Mouse (Mus musculus): ENCODE results near the gene Cox7a1. TPM values are rescaled to one million over a fixed set of nuclear protein-coding genes. Genes with fewer than 3 reads are reported as not detected.

Gene Cox7a1
- polyA plus RNA-seq (2014; fragmentation: Nextera tagmentation; extraction: Ambion mirVana) = 5.8 and 11.3 TPM in 2 replicates

DNA sequence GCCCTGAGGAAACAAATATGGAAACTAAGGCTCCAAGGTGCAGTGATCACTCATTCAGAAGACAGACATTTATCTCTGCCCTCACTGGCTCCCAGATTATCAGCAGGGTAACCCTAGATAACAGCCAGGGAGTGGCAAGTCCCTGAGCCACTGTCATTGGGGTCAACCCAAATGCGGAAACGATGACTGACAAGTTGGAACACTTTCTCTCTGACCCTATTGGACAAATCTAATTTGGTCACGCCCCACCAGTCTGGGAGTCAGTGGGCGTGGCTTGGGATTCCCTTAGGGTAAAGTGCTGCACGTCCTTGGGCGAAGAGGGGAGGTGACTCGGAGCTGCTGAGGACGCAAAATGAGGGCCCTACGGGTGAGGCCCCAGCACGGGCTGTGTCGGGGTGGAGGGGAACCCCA, at the start of gene Cox7a1:
Gene Cox7a1, plus strand, starts transcription at position 266 of the 411 bp plus-strand sequence.
- peak; percentile 81 for ATAC-seq (replicated peaks; ENCODE audit: low FRiP score, low TSS enrichment, low read depth)
- Histone ChIP-seq H3K4me1 (replicated peaks; ENCODE audit: control insufficient read depth, insufficient read depth, low read length) (peaks cover 6% of the 10 kb centered on the region), H3K4me3 (ENCODE audit: low read depth, low read length) (0 out of 2 replicates have a peak within 1 kb of the TSS, but pooled peaks have one; percentile 11), H3K4me2 (ENCODE audit: low read length) (peak within 1 kb of the TSS; percentile 50), H3K9me3 (ENCODE audit: control insufficient read depth, low read length) (no peaks in the 10 kb centered on the region), H3K27ac (ENCODE audit: low read depth) (no peak within 1 kb of the TSS), H3K27me3 (replicated peaks; ENCODE audit: control insufficient read depth, insufficient read depth, low read length) (no peaks in the 10 kb centered on the region), H3K9ac (ENCODE audit: low read length) (no peak within 1 kb of the TSS), H3K36me3 (ENCODE audit: control insufficient read depth, insufficient read depth, low read length) (peaks cover 40% of the 10 kb centered on the region)
- 2% methylated on average over 11 of the region's 11 CpGs for WGBS
- DNase-seq (ENCODE audit: low spot score) = peak; percentile 86

DNA sequence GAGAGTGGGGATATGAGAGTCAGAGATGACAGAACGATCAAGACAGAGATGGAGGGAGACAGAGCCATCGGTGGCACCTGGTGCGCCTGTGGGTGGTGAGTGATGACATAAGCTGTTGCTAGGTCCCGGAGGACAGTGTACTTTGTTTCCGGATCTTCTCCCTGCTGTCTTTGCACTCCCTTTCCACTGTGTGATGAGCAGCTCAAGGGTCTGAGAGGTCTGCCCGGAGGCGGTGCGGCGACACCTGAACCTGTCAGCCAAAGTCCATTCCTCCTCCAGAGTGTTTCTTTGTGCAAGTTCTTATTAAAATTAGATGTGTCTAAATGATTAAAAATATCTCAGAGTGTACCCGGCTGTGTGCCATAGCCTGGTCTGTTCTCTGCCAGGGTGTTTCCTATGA, 47.1 kb upstream of the Cox7a1 start:
- Histone ChIP-seq H3K4me2 (ENCODE audit: low read length) (no peak overlapping the region), H3K27me3 (replicated peaks; ENCODE audit: control insufficient read depth, insufficient read depth, low read length) (no peaks in the 10 kb centered on the region), H3K36me3 (ENCODE audit: control insufficient read depth, insufficient read depth, low read length) (peaks cover 37% of the 10 kb centered on the region), H3K9ac (ENCODE audit: low read length) (no peak overlapping the region), H3K27ac (ENCODE audit: low read depth) (no peak overlapping the region), H3K9me3 (ENCODE audit: control insufficient read depth, low read length) (0 out of 2 replicates have a peak, but pooled peaks cover 4% of the 10 kb centered on the region), H3K4me3 (ENCODE audit: low read depth, low read length) (no peak overlapping the region), H3K4me1 (replicated peaks; ENCODE audit: control insufficient read depth, insufficient read depth, low read length) (no peaks in the 10 kb centered on the region)
- DNase-seq (ENCODE audit: low spot score) = no peak
- ATAC-seq (replicated peaks; ENCODE audit: low FRiP score, low TSS enrichment, low read depth) = no peak
- 91% methylated on average over 10 of the region's 10 CpGs for WGBS

DNA sequence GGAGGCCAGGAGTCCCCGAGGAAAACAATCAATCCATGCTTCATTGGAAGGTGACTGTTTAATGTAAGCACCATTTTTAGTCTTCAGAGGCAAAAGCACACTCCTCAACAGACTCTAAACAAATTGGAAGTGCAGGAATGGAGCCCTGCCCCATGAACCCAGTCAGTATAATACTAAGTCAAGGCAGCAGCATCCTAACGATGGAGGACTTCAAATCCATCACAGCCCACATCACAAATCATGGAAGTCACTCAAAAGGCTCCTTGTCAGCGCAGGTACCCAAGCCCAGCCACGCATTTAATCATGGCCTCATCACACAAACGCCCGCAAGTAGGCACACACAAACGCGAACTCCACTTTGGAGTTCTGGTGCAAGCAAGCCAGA, 40.8 kb upstream of the Cox7a1 start:
- Histone ChIP-seq H3K27ac (ENCODE audit: low read depth) (peak overlapping the region; percentile 78; the same call in 1 of the 2 replicates), H3K4me2 (ENCODE audit: low read length) (peak overlapping the region; percentile 63), H3K9ac (ENCODE audit: low read length) (peak overlapping the region; percentile 60), H3K27me3 (replicated peaks; ENCODE audit: control insufficient read depth, insufficient read depth, low read length) (no peaks in the 10 kb centered on the region), H3K9me3 (ENCODE audit: control insufficient read depth, low read length) (peaks cover 17% of the 10 kb centered on the region), H3K4me3 (ENCODE audit: low read depth, low read length) (peak overlapping the region; percentile 47), H3K36me3 (ENCODE audit: control insufficient read depth, insufficient read depth, low read length) (peaks cover 6% of the 10 kb centered on the region; the same call in 1 of the 2 replicates), H3K4me1 (replicated peaks; ENCODE audit: control insufficient read depth, insufficient read depth, low read length) (peaks cover 7% of the 10 kb centered on the region; the same call in 1 of the 2 replicates)
- DNase-seq (ENCODE audit: low spot score) (no peak), ATAC-seq (replicated peaks; ENCODE audit: low FRiP score, low TSS enrichment, low read depth) (peak; percentile 37)
- 12% methylated on average over 8 of the region's 8 CpGs for WGBS

DNA sequence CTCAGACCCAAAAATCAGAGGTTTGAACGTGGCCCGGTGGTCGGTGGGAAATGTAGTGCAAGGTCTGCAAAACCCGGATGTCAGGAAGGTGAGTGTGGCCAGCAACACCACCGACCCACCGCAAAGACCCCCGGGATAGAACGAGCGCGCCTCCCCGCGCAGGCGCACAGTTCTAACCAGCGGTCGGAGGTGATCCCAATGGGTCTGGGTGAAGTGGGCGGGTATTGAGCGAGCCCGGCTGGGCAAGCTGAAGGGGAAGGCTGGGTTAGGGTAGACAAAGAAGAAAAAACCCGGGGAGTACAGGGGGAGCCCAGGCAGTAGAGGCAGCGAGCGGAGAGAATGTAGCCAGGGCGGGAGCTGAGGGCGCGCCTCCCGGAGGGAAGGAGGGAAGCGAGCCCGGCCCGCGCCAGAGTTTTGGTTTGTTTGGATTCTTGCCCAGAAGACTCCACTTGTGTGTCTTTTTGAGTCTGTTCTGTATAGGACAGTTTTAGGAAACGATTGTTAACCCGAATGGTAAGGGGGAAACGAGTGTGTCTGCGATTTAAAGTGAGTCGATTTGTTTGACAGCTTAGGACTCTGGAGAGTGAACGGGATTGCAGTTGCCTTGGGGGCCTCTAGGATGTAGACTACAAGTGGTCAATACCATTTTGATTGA, 40.3 kb upstream of the Cox7a1 start:
- Histone ChIP-seq H3K9me3 (ENCODE audit: control insufficient read depth, low read length) (peaks cover 22% of the 10 kb centered on the region), H3K27ac (ENCODE audit: low read depth) (peak overlapping the region; percentile 78), H3K4me1 (replicated peaks; ENCODE audit: control insufficient read depth, insufficient read depth, low read length) (peaks cover 7% of the 10 kb centered on the region; the same call in 1 of the 2 replicates), H3K9ac (ENCODE audit: low read length) (peak overlapping the region; percentile 60), H3K4me2 (ENCODE audit: low read length) (peak overlapping the region; percentile 63), H3K4me3 (ENCODE audit: low read depth, low read length) (peak overlapping the region; percentile 47), H3K36me3 (ENCODE audit: control insufficient read depth, insufficient read depth, low read length) (peaks cover 6% of the 10 kb centered on the region; the same call in 1 of the 2 replicates), H3K27me3 (replicated peaks; ENCODE audit: control insufficient read depth, insufficient read depth, low read length) (no peaks in the 10 kb centered on the region)
- peak; percentile 93 for ATAC-seq (replicated peaks; ENCODE audit: low FRiP score, low TSS enrichment, low read depth)
- WGBS = 2% methylated on average over 35 of the region's 35 CpGs
- DNase-seq (ENCODE audit: low spot score) = peak; percentile 89

DNA sequence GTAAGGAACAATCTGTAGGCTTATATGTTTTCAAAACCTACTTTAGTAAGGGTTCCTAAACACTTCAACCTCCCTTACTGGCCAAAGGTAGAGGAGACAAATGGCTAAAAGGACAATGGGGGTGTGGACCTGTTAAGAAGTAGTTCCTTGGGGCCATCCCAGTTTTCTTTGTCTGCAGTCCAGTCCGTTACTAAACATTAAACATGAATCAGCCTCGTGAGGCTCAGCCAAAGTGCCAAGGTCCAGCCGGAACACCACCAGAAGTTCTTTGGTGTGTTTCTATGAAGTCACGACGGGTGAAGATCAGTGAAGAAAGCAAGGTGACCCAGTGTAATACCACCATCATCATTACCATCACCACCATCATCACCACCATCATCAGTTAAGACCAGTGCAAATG, 36.9 kb upstream of the Cox7a1 start:
- Histone ChIP-seq H3K9ac (ENCODE audit: low read length) (no peak overlapping the region), H3K9me3 (ENCODE audit: control insufficient read depth, low read length) (peaks cover 48% of the 10 kb centered on the region), H3K4me2 (ENCODE audit: low read length) (no peak overlapping the region), H3K27ac (ENCODE audit: low read depth) (no peak overlapping the region), H3K27me3 (replicated peaks; ENCODE audit: control insufficient read depth, insufficient read depth, low read length) (no peaks in the 10 kb centered on the region), H3K4me1 (replicated peaks; ENCODE audit: control insufficient read depth, insufficient read depth, low read length) (peaks cover 7% of the 10 kb centered on the region; the same call in 1 of the 2 replicates), H3K4me3 (ENCODE audit: low read depth, low read length) (no peak overlapping the region), H3K36me3 (ENCODE audit: control insufficient read depth, insufficient read depth, low read length) (0 out of 2 replicates have a peak, but pooled peaks cover 4% of the 10 kb centered on the region)
- no peak for ATAC-seq (replicated peaks; ENCODE audit: low FRiP score, low TSS enrichment, low read depth)
- WGBS = 95% methylated on average over 5 of the region's 5 CpGs
- no peak for DNase-seq (ENCODE audit: low spot score)

DNA sequence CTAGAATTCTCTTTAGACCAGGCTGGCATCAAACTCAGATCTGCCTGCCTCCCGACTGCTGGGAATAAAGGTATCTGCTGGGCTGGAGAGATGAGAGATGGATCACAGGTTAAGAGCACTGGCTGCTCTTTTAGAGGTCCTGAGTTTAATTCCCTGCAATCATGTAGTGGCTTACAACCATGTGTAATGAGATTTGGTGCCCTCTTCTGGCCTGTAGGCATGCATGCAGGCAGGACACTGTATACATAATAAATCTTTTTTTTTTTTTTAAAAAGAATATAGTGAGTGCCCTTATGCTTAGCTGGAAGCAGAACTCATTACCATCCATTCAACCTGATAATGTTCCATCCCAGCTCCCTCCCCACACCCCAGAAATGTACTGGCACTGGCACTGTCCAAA, 29.9 kb upstream of the Cox7a1 start:
- ATAC-seq (replicated peaks; ENCODE audit: low FRiP score, low TSS enrichment, low read depth) = no peak
- no peak overlapping the region for H3K27ac ChIP-seq (ENCODE audit: low read depth)
- no peaks in the 10 kb centered on the region for H3K4me1 ChIP-seq (replicated peaks; ENCODE audit: control insufficient read depth, insufficient read depth, low read length)
- WGBS = 97% methylated on average over 1 of the region's 1 CpGs
- no peak for DNase-seq (ENCODE audit: low spot score)
- H3K9ac ChIP-seq (ENCODE audit: low read length) = no peak overlapping the region
- H3K9me3 ChIP-seq (ENCODE audit: control insufficient read depth, low read length) = peaks cover 81% of the 10 kb centered on the region
- H3K4me2 ChIP-seq (ENCODE audit: low read length) = no peak overlapping the region
- peaks cover 36% of the 10 kb centered on the region for H3K36me3 ChIP-seq (ENCODE audit: control insufficient read depth, insufficient read depth, low read length)
- no peaks in the 10 kb centered on the region for H3K27me3 ChIP-seq (replicated peaks; ENCODE audit: control insufficient read depth, insufficient read depth, low read length)
- no peak overlapping the region for H3K4me3 ChIP-seq (ENCODE audit: low read depth, low read length)

DNA sequence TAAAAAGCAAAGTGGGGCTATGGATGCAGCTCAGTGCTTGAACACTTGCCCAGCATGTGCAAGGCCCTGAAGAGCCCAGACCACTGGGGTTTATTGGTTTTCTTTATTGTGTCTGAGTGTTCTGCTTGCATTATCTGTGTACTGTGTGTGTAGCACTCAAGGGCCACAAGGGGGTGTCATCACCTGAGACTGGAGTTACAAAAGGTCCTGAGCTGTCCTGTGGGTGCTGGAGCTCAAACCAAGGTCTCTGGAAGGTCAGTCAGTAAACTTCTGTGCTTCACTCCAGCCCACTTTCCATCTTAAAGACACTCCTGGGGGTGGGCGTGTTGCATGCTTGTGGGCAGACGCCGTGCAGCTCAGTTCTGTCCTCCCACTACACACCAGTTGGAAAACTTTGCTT, 28.4 kb upstream of the Cox7a1 start:
- Histone ChIP-seq H3K27ac (ENCODE audit: low read depth) (no peak overlapping the region), H3K27me3 (replicated peaks; ENCODE audit: control insufficient read depth, insufficient read depth, low read length) (no peaks in the 10 kb centered on the region), H3K4me2 (ENCODE audit: low read length) (no peak overlapping the region), H3K4me1 (replicated peaks; ENCODE audit: control insufficient read depth, insufficient read depth, low read length) (no peaks in the 10 kb centered on the region), H3K4me3 (ENCODE audit: low read depth, low read length) (no peak overlapping the region), H3K36me3 (ENCODE audit: control insufficient read depth, insufficient read depth, low read length) (peaks cover 45% of the 10 kb centered on the region), H3K9me3 (ENCODE audit: control insufficient read depth, low read length) (peaks cover 82% of the 10 kb centered on the region), H3K9ac (ENCODE audit: low read length) (no peak overlapping the region)
- DNase-seq (ENCODE audit: low spot score) = no peak
- WGBS = 95% methylated on average over 3 of the region's 3 CpGs
- no peak for ATAC-seq (replicated peaks; ENCODE audit: low FRiP score, low TSS enrichment, low read depth)

DNA sequence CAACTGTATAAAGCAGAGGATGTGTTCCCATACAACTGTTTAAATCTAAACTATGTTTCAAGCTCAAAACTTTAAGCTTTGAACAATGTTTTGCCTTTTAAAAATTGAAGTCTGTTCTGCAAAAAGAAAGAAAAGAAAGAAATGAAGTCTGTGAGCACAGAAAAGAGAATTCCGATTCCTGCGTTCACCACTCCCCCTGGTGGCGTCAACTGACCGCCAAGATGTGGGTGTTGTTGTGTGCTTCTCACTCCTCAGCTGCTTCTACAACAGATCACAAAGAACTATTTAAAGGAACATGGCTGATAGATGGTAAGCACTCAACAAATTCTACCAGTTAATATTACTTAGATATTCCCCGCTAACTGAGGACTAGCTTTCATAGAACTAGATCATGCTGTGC, 20.8 kb upstream of the Cox7a1 start:
- Histone ChIP-seq H3K36me3 (ENCODE audit: control insufficient read depth, insufficient read depth, low read length) (peaks cover 78% of the 10 kb centered on the region), H3K27ac (ENCODE audit: low read depth) (no peak overlapping the region), H3K27me3 (replicated peaks; ENCODE audit: control insufficient read depth, insufficient read depth, low read length) (no peaks in the 10 kb centered on the region), H3K4me2 (ENCODE audit: low read length) (no peak overlapping the region), H3K9ac (ENCODE audit: low read length) (no peak overlapping the region), H3K4me3 (ENCODE audit: low read depth, low read length) (no peak overlapping the region), H3K9me3 (ENCODE audit: control insufficient read depth, low read length) (peaks cover 77% of the 10 kb centered on the region), H3K4me1 (replicated peaks; ENCODE audit: control insufficient read depth, insufficient read depth, low read length) (0 out of 2 replicates have a peak, but pooled peaks cover 2% of the 10 kb centered on the region)
- 96% methylated on average over 5 of the region's 5 CpGs for WGBS
- ATAC-seq (replicated peaks; ENCODE audit: low FRiP score, low TSS enrichment, low read depth) (no peak), DNase-seq (ENCODE audit: low spot score) (no peak)

DNA sequence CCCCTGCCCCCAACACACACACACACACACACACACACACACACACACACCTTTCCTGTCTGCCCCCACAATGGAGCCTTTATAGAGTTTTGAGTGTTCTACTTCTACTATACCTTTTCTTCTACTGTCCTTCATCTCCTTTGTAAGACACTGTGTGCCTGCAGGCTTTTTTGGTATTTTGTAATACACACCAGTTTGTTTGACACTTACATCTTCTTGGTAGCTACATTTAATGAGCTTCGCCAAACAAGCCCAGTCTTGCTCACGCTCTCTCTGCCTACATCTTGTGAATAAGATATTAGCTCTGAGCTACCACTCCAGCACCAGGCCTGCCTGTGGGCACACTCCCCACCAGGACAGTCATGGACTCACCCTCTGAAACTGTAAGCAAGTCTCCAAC, 19.2 kb upstream of the Cox7a1 start:
- Histone ChIP-seq H3K4me1 (replicated peaks; ENCODE audit: control insufficient read depth, insufficient read depth, low read length) (0 out of 2 replicates have a peak, but pooled peaks cover 5% of the 10 kb centered on the region), H3K27me3 (replicated peaks; ENCODE audit: control insufficient read depth, insufficient read depth, low read length) (no peaks in the 10 kb centered on the region), H3K36me3 (ENCODE audit: control insufficient read depth, insufficient read depth, low read length) (peaks cover 62% of the 10 kb centered on the region), H3K4me2 (ENCODE audit: low read length) (no peak overlapping the region), H3K9ac (ENCODE audit: low read length) (no peak overlapping the region), H3K27ac (ENCODE audit: low read depth) (no peak overlapping the region), H3K4me3 (ENCODE audit: low read depth, low read length) (no peak overlapping the region), H3K9me3 (ENCODE audit: control insufficient read depth, low read length) (peaks cover 61% of the 10 kb centered on the region)
- no peak for DNase-seq (ENCODE audit: low spot score)
- no peak for ATAC-seq (replicated peaks; ENCODE audit: low FRiP score, low TSS enrichment, low read depth)
- WGBS = 100% methylated on average over 2 of the region's 2 CpGs
